Mouse (Mus musculus) limb, embryonic 13.5 days (tissue): Measurements from ENCODE around the gene Rhbdf2. TPM values are rescaled to one million over a fixed set of nuclear protein-coding genes. Genes with fewer than 3 reads are reported as not detected.

Source experiments
- ATAC-seq: fragments of 200-750 bp; cut with Nextera tagmentation; 2 replicates; pipeline ENCODE4 v1.8.0; 2017; ENCODE audit warnings: low read depth, moderate number of reproducible peaks, moderate TSS enrichment; ENCODE audit not compliant: low FRiP score
- H3K27ac ChIP-seq: fragments of 300-500 bp; sonication (generic); 2 replicates; pipeline ENCODE4 v1.5.1; 2015; ENCODE audit warnings: inconsistent platforms, mild to moderate bottlenecking, moderate library complexity
- H3K27me3 ChIP-seq: fragments of 300-500 bp; sonication (generic); 2 replicates; pipeline ENCODE4 v1.6.1; 2015; ENCODE audit warnings: mild to moderate bottlenecking, inconsistent platforms
- H3K36me3 ChIP-seq: fragments of 300-500 bp; sonication (generic); 2 replicates; pipeline ENCODE4 v1.6.1; 2015; ENCODE audit warnings: inconsistent platforms, mild to moderate bottlenecking, moderate library complexity
- H3K4me1 ChIP-seq: fragments of 300-500 bp; sonication (generic); 2 replicates; pipeline ENCODE4 v1.6.1; 2015; ENCODE audit warnings: inconsistent platforms
- H3K4me2 ChIP-seq: fragments of 300-500 bp; sonication (generic); replicated peaks from 2 replicates; pipeline ENCODE4 v1.6.1; 2015; ENCODE audit warnings: inconsistent platforms, mild to moderate bottlenecking, moderate library complexity
- H3K4me3 ChIP-seq: fragments of 300-500 bp; sonication (generic); 2 replicates; pipeline ENCODE4 v1.5.1; 2015; ENCODE audit warnings: moderate library complexity, mild to moderate bottlenecking, inconsistent platforms
- H3K9ac ChIP-seq: fragments of 300-500 bp; sonication (generic); 2 replicates; pipeline ENCODE4 v1.6.1; 2015; ENCODE audit warnings: mild to moderate bottlenecking, inconsistent platforms
- H3K9me3 ChIP-seq: fragments of 300-500 bp; sonication (generic); 2 replicates; pipeline ENCODE4 v1.6.1; 2016; ENCODE audit warnings: inconsistent platforms
- WGBS: fragments of 180-500 bp; shearing (Covaris S2); methylation state at CpG from one replicate; pipeline ENCODE4 v1.1.7; 2015; 5-methylcytosine and 5-hydroxymethylcytosine counted together
- polyA plus RNA-seq: library from polyadenylated mRNA; unstranded; fragments of >200 nt; fragmentation: Nextera tagmentation; extraction: Ambion mirVana; gene quantifications from 2 replicates; pipeline ENCODE4 v1.2.1, GENCODE M21; 2015

Gene Rhbdf2
- polyA plus RNA-seq, 1 experiment from 2014 or later: 5.1 TPM

GRCm38 (mm10) chr11:116657311-116658223 lies 30.7 kb upstream of the Rhbdf2 start:
- peak; percentile 82 for ATAC-seq
- peak overlapping the region; percentile 61; the same call in 1 of the 2 replicates for H3K9ac ChIP-seq

DNA sequence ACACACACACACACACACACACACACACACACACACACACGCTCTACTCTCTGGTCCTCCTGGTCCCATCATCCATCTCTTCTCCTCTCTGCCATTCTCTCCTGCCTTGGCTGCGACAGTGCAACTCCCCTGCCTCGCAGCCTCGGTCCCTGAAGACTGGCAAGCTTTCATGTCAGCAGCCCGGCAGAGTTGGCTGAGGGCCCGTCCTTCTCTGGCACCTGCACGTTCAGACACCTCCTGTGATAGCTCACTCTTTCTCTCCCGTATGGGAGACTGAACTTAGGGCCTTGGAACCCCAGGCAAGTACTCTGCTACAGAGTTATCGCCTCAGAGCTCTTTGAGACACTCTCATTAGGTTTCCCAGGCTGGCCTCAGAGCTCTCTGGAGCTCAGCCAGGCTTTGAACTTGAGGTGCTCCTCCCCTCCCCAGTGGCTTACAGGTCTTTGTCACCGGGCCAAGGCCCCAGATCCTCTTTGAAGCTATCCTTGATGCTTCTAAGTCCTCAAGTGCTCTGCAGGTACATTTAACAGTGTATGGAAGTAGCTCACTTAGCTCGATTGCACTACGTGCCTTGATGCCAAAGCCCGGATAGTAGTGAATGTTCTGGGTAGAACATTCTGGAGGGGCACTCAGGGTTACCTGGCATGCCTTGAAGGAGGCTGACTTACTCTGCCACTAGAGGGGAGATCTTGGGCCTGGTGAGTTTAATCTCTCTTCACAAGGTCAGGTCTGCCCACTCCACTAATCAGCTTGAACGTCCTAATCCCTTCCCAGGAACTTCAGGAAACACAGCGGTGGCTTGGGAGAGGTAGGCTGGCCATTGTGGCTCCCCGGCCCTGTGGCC lies 29.8 kb upstream of the Rhbdf2 start:
- no peaks in the 10 kb centered on the region for H3K9me3 ChIP-seq
- H3K4me2 ChIP-seq: peak overlapping the region; percentile 63; the same call in 1 of the 2 replicates
- no peaks in the 10 kb centered on the region for H3K36me3 ChIP-seq
- peaks cover 42% of the 10 kb centered on the region for H3K27me3 ChIP-seq
- ATAC-seq: no peak
- H3K4me1 ChIP-seq: peaks cover 50% of the 10 kb centered on the region
- no peak overlapping the region for H3K4me3 ChIP-seq
- H3K9ac ChIP-seq: no peak overlapping the region
- WGBS: 72% methylated on average over 16 of the region's 16 CpGs
- 0 out of 2 replicates have a peak overlapping the region, but pooled peaks have one; percentile 78 for H3K27ac ChIP-seq

More at GRCm38 (mm10) chr11:116657311-116658223, 30.7 kb upstream of the Rhbdf2 start:
- Histone ChIP-seq H3K4me2 (peak overlapping the region; percentile 63), H3K4me3 (peak overlapping the region; percentile 40), H3K27ac (peak overlapping the region; percentile 78), H3K36me3 (no peaks in the 10 kb centered on the region), H3K4me1 (peaks cover 53% of the 10 kb centered on the region), H3K9me3 (no peaks in the 10 kb centered on the region), H3K27me3 (peaks cover 42% of the 10 kb centered on the region)
- 14% methylated on average over 22 of the region's 22 CpGs for WGBS

- 5% methylated on average over 28 of the region's 28 CpGs for WGBS
These were observed 27.5 kb upstream of the Rhbdf2 start, which contains the start of gene Cygb for GRCm38 (mm10) chr11:116654255-116654821. Gene Cygb (minus strand): TSS chr11:116654313.

DNA sequence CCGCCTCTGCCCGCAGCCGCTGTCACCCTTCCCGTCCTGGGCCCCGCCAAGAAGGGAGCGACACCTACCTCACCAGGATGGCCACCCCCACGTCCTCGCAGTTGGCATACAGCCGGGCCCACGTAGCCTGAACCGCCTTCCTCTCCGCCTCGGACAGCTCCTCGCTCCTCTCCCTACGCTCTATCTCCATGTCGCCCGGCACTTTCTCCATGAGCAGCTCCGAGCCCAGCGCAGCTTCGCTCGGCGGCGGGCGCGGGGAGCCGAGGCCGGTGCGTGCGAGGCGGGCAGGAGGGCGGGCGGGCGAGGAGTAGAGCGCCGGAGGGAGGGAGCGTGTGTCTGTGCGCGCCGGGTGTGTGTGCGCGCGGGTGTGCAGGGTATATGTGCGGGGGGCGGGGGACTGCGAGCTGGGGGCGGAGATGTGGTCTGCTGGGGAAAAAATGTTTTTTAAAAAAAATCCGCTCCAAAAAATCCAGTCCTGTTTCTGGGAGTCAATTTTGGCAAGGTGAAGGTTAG lies 26.9 kb upstream of the Rhbdf2 start:
- H3K4me2 ChIP-seq: peak overlapping the region; percentile 96
- WGBS: under 1% methylated on average over 47 of the region's 47 CpGs
- H3K4me3 ChIP-seq: peak overlapping the region; percentile 56
- peaks cover 48% of the 10 kb centered on the region for H3K4me1 ChIP-seq
- peak overlapping the region; percentile 70 for H3K9ac ChIP-seq
- H3K27me3 ChIP-seq: peaks cover 41% of the 10 kb centered on the region
- no peak overlapping the region for H3K27ac ChIP-seq
- no peaks in the 10 kb centered on the region for H3K9me3 ChIP-seq
- ATAC-seq: 0 out of 2 replicates have a peak, but pooled peaks have one; percentile 37
- no peaks in the 10 kb centered on the region for H3K36me3 ChIP-seq

More at GRCm38 (mm10) chr11:116654255-116654821, 27.5 kb upstream of the Rhbdf2 start, which contains the start of gene Cygb:
- peak within 1 kb of the TSS; percentile 70 for H3K9ac ChIP-seq
- peaks cover 43% of the 10 kb centered on the region for H3K4me1 ChIP-seq
- no peak for ATAC-seq
- H3K9me3 ChIP-seq: no peaks in the 10 kb centered on the region
- H3K27me3 ChIP-seq: peaks cover 38% of the 10 kb centered on the region
- H3K36me3 ChIP-seq: no peaks in the 10 kb centered on the region
- peak within 1 kb of the TSS; percentile 56 for H3K4me3 ChIP-seq
- H3K27ac ChIP-seq: no peak within 1 kb of the TSS
- peak within 1 kb of the TSS; percentile 96 for H3K4me2 ChIP-seq

GRCm38 (mm10) chr11:116653234-116653633 lies 26.4 kb upstream of the Rhbdf2 start, which contains the start of gene Prcd:
Gene Prcd (plus strand): TSS chr11:116653534.
- no peak within 1 kb of the TSS for H3K27ac ChIP-seq
- ATAC-seq: no peak
- peaks cover 41% of the 10 kb centered on the region for H3K27me3 ChIP-seq
- peak within 1 kb of the TSS; percentile 96 for H3K4me2 ChIP-seq
- peak within 1 kb of the TSS; percentile 56 for H3K4me3 ChIP-seq
- H3K4me1 ChIP-seq: peaks cover 51% of the 10 kb centered on the region
- no peaks in the 10 kb centered on the region for H3K9me3 ChIP-seq
- H3K9ac ChIP-seq: peak within 1 kb of the TSS; percentile 70
- WGBS: 7% methylated on average over 10 of the region's 10 CpGs
- H3K36me3 ChIP-seq: no peaks in the 10 kb centered on the region

GRCm38 (mm10) chr11:116652330-116653098 lies 25.7 kb upstream of the Rhbdf2 start:
- no peak for ATAC-seq
- Histone ChIP-seq H3K9me3 (no peaks in the 10 kb centered on the region), H3K4me3 (peak overlapping the region; percentile 56)

DNA sequence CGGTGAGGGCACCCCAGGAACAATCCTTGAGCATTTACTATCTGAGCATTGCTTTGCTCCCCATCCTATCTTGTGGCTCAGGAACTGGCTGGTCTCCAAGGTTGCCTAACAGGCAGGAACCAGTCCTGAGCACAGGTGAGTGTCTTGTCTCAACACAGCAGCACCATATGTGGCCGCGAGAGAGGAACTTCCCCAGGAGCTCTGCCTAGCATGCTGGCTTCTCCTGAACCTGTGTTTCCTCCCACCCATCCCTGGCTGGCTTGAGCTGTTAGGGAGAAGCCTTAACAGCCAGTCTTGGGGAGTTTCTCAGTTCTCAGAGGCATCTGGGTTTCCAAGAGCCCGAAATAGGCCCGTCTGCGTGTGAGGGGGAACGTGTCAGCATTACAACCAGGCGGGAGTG lies 24.5 kb upstream of the Rhbdf2 start:
- Histone ChIP-seq H3K9ac (no peak overlapping the region), H3K4me2 (no peak overlapping the region), H3K4me1 (peaks cover 51% of the 10 kb centered on the region), H3K4me3 (no peak overlapping the region), H3K27ac (no peak overlapping the region), H3K36me3 (no peaks in the 10 kb centered on the region), H3K27me3 (peaks cover 41% of the 10 kb centered on the region), H3K9me3 (no peaks in the 10 kb centered on the region)
- no peak for ATAC-seq
- 59% methylated on average over 8 of the region's 8 CpGs for WGBS

More at GRCm38 (mm10) chr11:116652330-116653098, 25.7 kb upstream of the Rhbdf2 start:
- H3K9ac ChIP-seq: 0 out of 2 replicates have a peak overlapping the region, but pooled peaks have one; percentile 46
- H3K4me2 ChIP-seq: peak overlapping the region; percentile 96
- H3K27me3 ChIP-seq: peaks cover 41% of the 10 kb centered on the region
- WGBS: 64% methylated on average over 25 of the region's 25 CpGs
- H3K4me1 ChIP-seq: peaks cover 51% of the 10 kb centered on the region
- no peak overlapping the region for H3K27ac ChIP-seq
- no peaks in the 10 kb centered on the region for H3K36me3 ChIP-seq

- no peak overlapping the region for H3K27ac ChIP-seq
- H3K4me2 ChIP-seq: no peak overlapping the region
- H3K9me3 ChIP-seq: no peaks in the 10 kb centered on the region
- H3K9ac ChIP-seq: no peak overlapping the region
- H3K4me3 ChIP-seq: no peak overlapping the region
- no peaks in the 10 kb centered on the region for H3K36me3 ChIP-seq
- WGBS: 83% methylated on average over 8 of the region's 8 CpGs
- ATAC-seq: no peak
- peaks cover 41% of the 10 kb centered on the region for H3K27me3 ChIP-seq
- H3K4me1 ChIP-seq: peaks cover 56% of the 10 kb centered on the region
These were observed 24.0 kb upstream of the Rhbdf2 start for GRCm38 (mm10) chr11:116650811-116651210.

DNA sequence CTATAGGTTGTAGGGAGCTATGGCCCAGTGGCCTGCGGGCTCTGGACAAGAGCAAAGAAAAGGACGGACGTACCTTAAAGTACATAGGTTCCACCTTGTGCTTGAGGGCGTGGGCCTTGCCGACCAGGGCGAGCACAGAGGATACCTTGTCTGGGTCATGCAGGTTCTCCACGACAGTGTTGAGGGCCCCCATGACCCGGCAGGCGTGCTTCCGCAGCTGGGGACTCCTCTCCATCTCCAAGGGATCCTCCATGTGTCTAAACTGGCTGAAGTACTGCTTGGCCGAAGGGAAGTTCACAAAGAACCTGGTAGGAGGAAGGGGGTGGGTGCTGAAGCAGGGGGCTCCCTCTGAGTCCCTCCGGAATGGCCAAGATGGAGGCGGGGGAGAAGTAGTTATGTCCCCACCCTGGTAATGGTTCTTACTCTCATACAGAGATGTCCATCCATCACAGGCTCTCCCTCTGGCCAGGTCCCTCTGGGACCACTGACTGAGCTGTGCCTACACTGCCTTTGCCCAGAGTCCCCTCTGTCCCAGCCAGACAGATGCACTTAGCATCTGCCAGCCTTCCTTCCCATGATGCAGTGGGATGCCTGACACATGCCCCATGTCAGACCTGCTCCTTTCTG lies 23.0 kb upstream of the Rhbdf2 start:
- Histone ChIP-seq H3K27ac (no peak overlapping the region), H3K9ac (no peak overlapping the region), H3K4me3 (no peak overlapping the region), H3K4me2 (no peak overlapping the region), H3K4me1 (peaks cover 65% of the 10 kb centered on the region), H3K27me3 (peaks cover 35% of the 10 kb centered on the region), H3K9me3 (no peaks in the 10 kb centered on the region), H3K36me3 (no peaks in the 10 kb centered on the region)
- 89% methylated on average over 13 of the region's 13 CpGs for WGBS
- no peak for ATAC-seq

GRCm38 (mm10) chr11:116648976-116649375 lies 22.2 kb upstream of the Rhbdf2 start:
- Histone ChIP-seq H3K27ac (no peak overlapping the region), H3K27me3 (peaks cover 26% of the 10 kb centered on the region), H3K36me3 (no peaks in the 10 kb centered on the region), H3K9ac (0 out of 2 replicates have a peak overlapping the region, but pooled peaks have one; percentile 48), H3K9me3 (no peaks in the 10 kb centered on the region), H3K4me2 (no peak overlapping the region), H3K4me1 (peaks cover 66% of the 10 kb centered on the region), H3K4me3 (no peak overlapping the region)
- no peak for ATAC-seq
- 72% methylated on average over 10 of the region's 10 CpGs for WGBS
